Mouse (Mus musculus) testis, adult 2 months (tissue): Measurements from ENCODE around the gene Chrd.

ENCODE experiments used
- CTCF ChIP-seq: fragments of 200-500 bp; IDR thresholded peaks from 2 replicates; pipeline ENCODE4 v1.5.1; 2012; ENCODE audit warnings: low read depth, mild to moderate bottlenecking, inconsistent platforms, low read length, moderate library complexity; ENCODE audit not compliant: control insufficient read depth, insufficient read depth, insufficient replicate concordance
- POLR2A ChIP-seq: fragments of 200-500 bp; IDR thresholded peaks from 2 replicates; pipeline ENCODE4 v1.6.1; 2012; ENCODE audit warnings: low read depth, mild to moderate bottlenecking, inconsistent platforms, low read length, moderate library complexity; ENCODE audit not compliant: control insufficient read depth

- TF ChIP-seq POLR2A (no peak), CTCF (no peak)
Measured at GRCm38 (mm10) chr16:20705786-20706185, 27.1 kb upstream of the Chrd start.
